Mouse (Mus musculus): Measurements from ENCODE around the gene Yeats2.

Gene Yeats2

DNA sequence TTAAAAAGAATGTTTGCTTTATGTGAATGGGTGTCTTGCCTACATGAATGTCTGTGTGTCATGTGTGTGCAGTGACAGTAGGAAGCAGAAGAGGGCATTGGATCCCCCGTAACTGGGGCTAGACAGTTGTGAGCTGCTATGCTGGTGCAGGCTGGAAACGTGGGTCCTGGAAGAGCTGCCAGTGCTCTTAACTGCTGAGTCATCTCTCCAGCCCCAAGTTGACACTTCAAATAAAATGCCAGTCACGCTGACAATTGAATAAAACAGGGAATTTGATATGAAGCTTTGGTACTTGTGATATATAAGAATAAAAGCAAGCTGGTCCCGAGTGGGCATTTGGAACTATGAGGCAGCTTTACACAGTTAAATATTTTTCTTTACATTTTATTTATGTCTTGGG is 139.4 kb downstream of the Yeats2 start:
- in situ Hi-C loops (cut with MboI): no loop called here

All from mature B cell (primary cell).